Mouse (Mus musculus) limb, embryonic 14.5 days (tissue): ENCODE measurements at regions not wholly inside any gene's neighbourhood (a gene's known extent, or its start where the extent isn't known, plus 50 kb on each side); places are given as distances from the start of the nearest gene placed in this dataset.

Experiments
- ATAC-seq: fragments of 200-750 bp; cut with Nextera tagmentation; 2 replicates; pipeline ENCODE4 v1.8.0; 2017; ENCODE audit warnings: low read depth, moderate number of reproducible peaks, moderate TSS enrichment; ENCODE audit not compliant: low FRiP score
- DNase-seq: peaks from one replicate; pipeline ENCODE4 v3.0.0-alpha.2; 2015; ENCODE audit warnings: low spot score
- H3K27ac ChIP-seq: fragments of 300-500 bp; sonication (generic); replicated peaks from 2 replicates; pipeline ENCODE4 v1.5.1; 2014; ENCODE audit warnings: low read depth, mild to moderate bottlenecking, low read length, moderate library complexity, mixed read lengths
- H3K27me3 ChIP-seq: fragments of 300-500 bp; sonication (generic); 2 replicates; pipeline ENCODE4 v1.6.1; 2014; ENCODE audit warnings: low read length, mixed read lengths; ENCODE audit not compliant: control insufficient read depth, insufficient read depth
- H3K36me3 ChIP-seq: fragments of 300-500 bp; sonication (generic); 2 replicates; pipeline ENCODE4 v1.6.1; 2014; ENCODE audit warnings: mild to moderate bottlenecking, low read length, moderate library complexity, mixed read lengths; ENCODE audit not compliant: control insufficient read depth, insufficient read depth
- H3K4me1 ChIP-seq: fragments of 300-500 bp; sonication (generic); 2 replicates; pipeline ENCODE4 v1.6.1; 2014; ENCODE audit warnings: antibody characterized with exemption, low read length, mixed read lengths; ENCODE audit not compliant: control insufficient read depth, insufficient read depth
- H3K4me2 ChIP-seq: fragments of 300-500 bp; sonication (generic); replicated peaks from 2 replicates; pipeline ENCODE4 v1.6.1; 2014; ENCODE audit warnings: low read depth, mild to moderate bottlenecking, low read length, moderate library complexity; ENCODE audit not compliant: severe bottlenecking
- H3K4me3 ChIP-seq: fragments of 300-500 bp; sonication (generic); replicated peaks from 2 replicates; pipeline ENCODE4 v1.5.1; 2014; ENCODE audit warnings: low read length
- H3K9ac ChIP-seq: fragments of 300-500 bp; sonication (generic); 2 replicates; pipeline ENCODE4 v1.6.1; 2014; ENCODE audit warnings: mild to moderate bottlenecking, low read depth, low read length, moderate library complexity; ENCODE audit not compliant: severe bottlenecking
- H3K9me3 ChIP-seq: fragments of 300-500 bp; sonication (generic); 2 replicates; pipeline ENCODE4 v1.6.1; 2016; ENCODE audit warnings: low read length; ENCODE audit not compliant: control insufficient read depth
- POLR2A ChIP-seq: fragments of 200-500 bp; IDR thresholded peaks from 2 replicates; pipeline ENCODE4 v1.8.0; 2012; ENCODE audit warnings: inconsistent platforms, mild to moderate bottlenecking, moderate library complexity, borderline replicate concordance; ENCODE audit not compliant: insufficient read depth, insufficient read length; ENCODE audit errors: extremely low read depth
- WGBS: fragments of 180-500 bp; shearing (Covaris S2); extraction: QIAGEN DNeasy Blood & Tissue Kit; methylation state at CpG from one replicate; pipeline ENCODE4 v1.1.7; 2014; 5-methylcytosine and 5-hydroxymethylcytosine counted together

DNA sequence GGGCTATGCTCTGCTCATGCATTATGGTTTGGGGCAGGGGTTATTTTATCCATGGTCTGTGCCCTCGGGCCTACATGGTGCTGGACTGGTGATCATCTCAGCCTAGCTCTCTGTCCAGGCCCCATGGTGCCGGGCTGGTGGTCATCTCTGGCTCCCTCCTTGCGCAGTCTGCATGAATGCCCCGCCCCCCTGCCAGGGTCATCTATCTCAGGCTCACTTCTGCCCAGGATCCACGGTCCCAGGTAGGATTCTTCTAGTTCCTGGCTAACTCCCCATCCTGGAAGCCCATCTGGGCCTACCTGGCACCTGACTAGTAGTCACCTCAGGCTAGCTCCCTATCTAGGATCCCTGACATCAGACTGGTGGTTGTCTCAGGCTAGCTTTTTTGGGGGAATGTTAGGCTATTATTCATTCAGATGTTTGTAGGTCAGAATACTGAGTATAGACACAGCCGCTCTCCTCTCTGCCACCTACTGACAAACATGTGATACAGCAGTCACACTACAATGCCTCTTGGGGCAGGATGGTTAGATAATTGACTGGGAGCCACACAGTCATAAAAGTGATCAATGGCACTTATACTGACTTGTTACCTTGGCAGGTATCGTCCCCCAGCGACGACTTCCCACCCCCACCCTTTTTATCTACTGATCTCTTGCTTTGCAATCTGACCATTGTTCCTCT is 98.1 kb downstream of the Wscd1 start:
- no peak for TF ChIP-seq POLR2A
- no peaks in the 10 kb centered on the region for H3K36me3 ChIP-seq
- no peaks in the 10 kb centered on the region for H3K4me1 ChIP-seq
- ATAC-seq (no peak), DNase-seq (no peak)
- H3K27me3 ChIP-seq, result no peaks in the 10 kb centered on the region
- WGBS, result 55% methylated on average over 9 of the region's 9 CpGs
- H3K9me3 ChIP-seq, result no peaks in the 10 kb centered on the region
- H3K4me2 ChIP-seq, result no peak overlapping the region
- no peak overlapping the region for H3K4me3 ChIP-seq
- no peak overlapping the region for H3K9ac ChIP-seq
- no peak overlapping the region for H3K27ac ChIP-seq

DNA sequence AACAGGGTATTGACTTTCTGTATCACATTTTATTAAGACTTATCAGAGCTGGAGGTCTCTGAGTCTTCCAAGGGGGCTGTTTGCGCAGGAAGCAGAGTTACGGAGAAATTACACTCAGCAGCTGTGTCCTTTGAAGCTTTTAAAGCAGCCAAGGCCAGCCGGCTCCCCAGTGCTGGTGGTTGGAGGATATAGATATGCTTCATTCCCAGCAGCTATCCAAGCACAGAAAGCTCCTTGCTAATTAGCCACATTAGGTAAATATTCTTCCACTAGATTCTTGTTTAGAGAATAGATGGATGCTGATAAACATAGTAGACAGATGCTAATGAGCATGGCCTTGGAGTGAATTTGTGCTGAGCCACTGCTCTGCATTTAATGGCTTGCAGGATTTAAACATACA is 96.8 kb downstream of the Wscd1 start:
- Histone ChIP-seq H3K9ac (no peak overlapping the region), H3K4me1 (no peaks in the 10 kb centered on the region), H3K27ac (no peak overlapping the region), H3K27me3 (no peaks in the 10 kb centered on the region), H3K4me2 (no peak overlapping the region), H3K9me3 (no peaks in the 10 kb centered on the region), H3K4me3 (no peak overlapping the region), H3K36me3 (no peaks in the 10 kb centered on the region)
- no peak for TF ChIP-seq POLR2A
- DNase-seq (no peak), ATAC-seq (no peak)
- 43% methylated on average over 3 of the region's 3 CpGs for WGBS

- H3K4me2 ChIP-seq, result no peak overlapping the region
- no peak for TF ChIP-seq POLR2A
- H3K36me3 ChIP-seq, result no peaks in the 10 kb centered on the region
- H3K27ac ChIP-seq, result no peak overlapping the region
- no peak overlapping the region for H3K4me3 ChIP-seq
- no peak overlapping the region for H3K9ac ChIP-seq
- DNase-seq, result no peak
- no peaks in the 10 kb centered on the region for H3K4me1 ChIP-seq
- no peak for ATAC-seq
- 57% methylated on average over 8 of the region's 8 CpGs for WGBS
- H3K9me3 ChIP-seq, result no peaks in the 10 kb centered on the region
- H3K27me3 ChIP-seq, result no peaks in the 10 kb centered on the region
These were observed 91.1 kb downstream of the Wscd1 start for GRCm38 (mm10) chr11:71840635-71841443.
